Mouse (Mus musculus) ES-E14 (cell line): ENCODE results near the gene Ddx56.

Experiments
- CHD2 ChIP-seq: IDR thresholded peaks from 2 replicates; pipeline ENCODE4 v1.6.1; 2014; ENCODE audit warnings: mild to moderate bottlenecking, low read depth, low read length, inconsistent platforms
- HCFC1 ChIP-seq: IDR thresholded peaks from 2 replicates; pipeline ENCODE4 v1.6.1; 2012; ENCODE audit warnings: low read length, inconsistent platforms, borderline replicate concordance; ENCODE audit not compliant: insufficient read depth
- MAFK ChIP-seq: IDR thresholded peaks from 2 replicates; pipeline ENCODE4 v1.6.1; 2014; ENCODE audit warnings: mild to moderate bottlenecking, low read depth, low read length, inconsistent platforms; ENCODE audit not compliant: insufficient read depth
- ZC3H11A ChIP-seq: IDR thresholded peaks from 2 replicates; pipeline ENCODE4 v1.6.1; 2012; ENCODE audit warnings: low read depth, mild to moderate bottlenecking, inconsistent platforms, low read length, borderline replicate concordance

- no peak for TF ChIP-seq CHD2
- no peak for TF ChIP-seq HCFC1
- TF ChIP-seq MAFK, result no peak
- no peak for TF ChIP-seq ZC3H11A
These were observed 25.4 kb upstream of the Ddx56 start for GRCm38 (mm10) chr11:6292988-6293349.
